Mouse (Mus musculus) ovary, adult 18-20 months (tissue): Measurements from ENCODE around the gene Zfp951.
"Not testable (repeated sequence)": the region's sequence is repeated elsewhere in the genome, so short reads cannot be mapped to it uniquely, and the experiment has no call there.

Experiments used
- DNase-seq: peaks from one replicate; pipeline ENCODE4 v3.0.0; 2022; ENCODE audit warnings: low spot score, mixed read lengths

The Zfp951 gene

GRCm38 (mm10) chr5:104859962-104860525, at the start of gene Zfp951:
Gene Zfp951, minus strand, starts transcription at chr5:104860070.
- peak; percentile 50 for DNase-seq

DNA sequence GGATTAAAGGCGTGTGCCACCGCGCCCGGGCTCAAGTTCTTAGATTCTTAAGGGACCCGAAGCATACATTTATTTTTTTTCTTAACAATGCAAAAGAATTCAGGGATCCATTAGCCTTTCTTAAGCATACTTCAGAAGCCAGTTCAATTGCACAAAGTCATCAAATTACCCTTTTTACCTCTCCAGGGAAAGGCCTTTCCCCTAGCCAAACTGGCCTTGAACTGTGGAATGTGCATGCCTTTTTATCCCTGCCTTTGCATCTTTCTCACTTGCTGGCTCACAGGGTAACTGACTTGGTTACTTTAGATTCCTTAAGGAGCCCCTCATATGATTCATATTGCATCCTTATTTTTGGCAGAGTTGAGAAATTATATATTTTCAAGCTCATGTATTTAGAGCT, 46.7 kb upstream of the Zfp951 start:
- DNase-seq, result not testable (repeated sequence)

GRCm38 (mm10) chr5:104859045-104859961, 567 bp downstream of the Zfp951 start:
- not testable (repeated sequence) for DNase-seq

- DNase-seq, result not testable (repeated sequence)
Observed at GRCm38 (mm10) chr5:104854546-104854945, 5.3 kb downstream of the Zfp951 start.

- no peak for DNase-seq
Observed at GRCm38 (mm10) chr5:104833330-104833729, 26.5 kb downstream of the Zfp951 start.

DNA sequence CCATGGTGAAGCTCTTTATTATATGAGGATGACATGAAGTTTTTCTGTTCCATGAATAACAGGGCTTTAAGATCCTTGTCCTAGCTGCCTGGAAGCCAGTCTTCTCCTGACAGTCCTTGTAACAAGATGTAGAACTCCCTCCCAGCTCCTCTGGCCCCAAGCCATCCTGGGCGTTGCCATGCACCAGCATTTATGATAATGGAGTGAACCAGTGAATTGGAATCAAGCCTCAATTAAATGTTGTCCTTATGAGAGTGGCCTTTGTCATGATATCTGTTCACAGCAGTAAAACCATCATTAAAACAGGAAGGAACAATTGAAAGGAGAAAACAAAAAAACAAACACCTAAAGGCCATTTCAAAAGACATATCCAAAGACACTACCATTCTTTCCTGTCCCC, 30.3 kb downstream of the Zfp951 start:
- no peak for DNase-seq

GRCm38 (mm10) chr5:104770138-104770537, 89.7 kb downstream of the Zfp951 start:
- DNase-seq, result not testable (repeated sequence)
